Mouse (Mus musculus) left cerebral cortex, postnatal 25 days (tissue): ENCODE measurements at regions not wholly inside any gene's neighbourhood (a gene's known extent, or its start where the extent isn't known, plus 50 kb on each side); places are given as distances from the start of the nearest gene placed in this dataset.

Source experiments
- DNase-seq, 2 experiments: peaks; one replicate each; pipeline ENCODE4 v3.0.0; 2022; ENCODE audit warnings: low spot score in 2 of 2, mixed read lengths in 1 of 2
- intact Hi-C: fragments of 180-260 bp; cut with DNase I; formaldehyde crosslinking; loops from one replicate; pipeline ENCODE4 v1.15.1; 2025

DNA sequence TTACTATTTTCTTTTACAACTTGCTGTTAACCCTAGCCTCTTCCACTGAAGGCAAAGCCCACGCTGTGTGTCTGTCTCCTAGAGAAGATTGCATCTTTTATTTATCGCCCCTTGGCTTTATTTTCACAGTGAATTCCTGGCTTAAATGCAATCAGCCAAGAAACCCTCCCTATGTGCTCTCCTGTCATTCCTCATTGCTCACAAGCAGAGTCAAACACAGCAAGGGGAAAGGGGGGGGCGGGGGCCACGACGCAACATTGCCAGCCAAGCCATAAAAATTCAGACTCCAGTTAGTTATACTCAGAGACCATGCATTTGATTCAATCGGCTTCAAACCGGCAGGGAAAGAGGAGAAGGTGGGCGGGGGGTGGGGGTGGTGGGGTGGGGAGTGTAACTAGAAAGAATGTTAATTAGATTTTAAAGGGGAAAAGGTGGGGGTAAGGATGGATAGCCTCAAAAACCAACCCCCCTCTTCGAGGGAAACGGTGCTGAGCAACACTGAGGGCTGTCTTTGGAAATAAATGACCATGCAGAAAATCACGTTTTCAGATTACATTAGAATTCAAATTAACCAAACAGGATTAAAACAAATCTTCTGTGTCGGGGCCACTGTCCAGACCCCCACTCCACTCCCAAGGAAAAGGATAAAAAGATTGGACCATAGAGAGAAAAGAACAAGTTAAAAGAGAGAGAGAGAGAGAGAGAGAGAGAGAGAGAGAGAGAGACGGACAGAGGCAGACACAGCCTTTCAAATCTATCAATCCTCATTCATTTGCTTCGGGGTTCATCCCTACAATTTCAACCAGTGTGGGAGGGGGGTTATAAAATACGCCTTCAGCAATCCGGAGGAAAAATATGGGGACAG, 156.6 kb upstream of the Smim15 start:
- DNase-seq: no peak

DNA sequence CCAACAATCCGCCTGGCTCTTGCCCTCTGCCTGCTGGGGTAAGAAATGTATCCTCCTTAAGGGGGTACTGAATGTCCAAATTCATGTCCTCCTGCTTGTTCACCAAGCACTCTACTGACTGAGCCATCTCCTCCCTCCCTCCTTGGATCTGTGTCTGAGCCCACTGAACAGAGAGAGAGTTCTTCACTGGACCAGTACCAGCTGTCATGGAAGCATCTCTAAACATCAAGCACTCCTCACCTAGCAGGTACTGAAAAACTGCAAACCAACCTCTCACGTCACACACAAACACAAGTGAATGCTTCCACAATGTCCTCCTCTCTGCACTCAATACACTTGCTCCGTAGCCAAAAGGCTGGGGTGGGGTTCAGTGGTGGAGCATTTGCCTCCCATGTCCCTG, 159.4 kb upstream of the Smim15 start:
- DNase-seq: no peak

More for the DNA sequence above, 156.6 kb upstream of the Smim15 start:
- intact Hi-C loops: loop anchor here (5.0 to 10.0 kb wide), 4 partner anchors 40 to 425 kb away; no protein-coding TSS in a partner anchor

DNA sequence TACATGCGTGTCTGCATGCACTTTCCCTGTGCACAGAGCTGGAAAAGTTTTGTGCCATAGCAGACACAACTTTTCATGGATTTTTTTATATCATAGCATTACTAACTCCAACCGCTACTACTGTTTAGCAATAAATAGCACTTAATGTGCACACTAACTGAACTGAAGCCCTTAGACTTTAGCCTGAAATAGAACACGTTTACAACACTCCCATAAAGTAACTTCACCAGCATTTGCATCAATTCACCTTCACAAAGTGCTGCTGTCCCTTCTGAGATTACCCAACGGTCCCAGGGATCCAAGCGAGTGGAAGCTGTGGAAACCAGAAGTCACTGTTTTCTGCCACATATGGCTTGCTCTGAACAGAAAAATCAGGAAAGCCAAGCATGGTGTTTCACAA, 161.9 kb upstream of the Smim15 start:
- intact Hi-C loops: loop anchor here (10.0 kb wide), 2 partner anchors 118 to 338 kb away; no protein-coding TSS in a partner anchor

More for the DNA sequence above, 159.4 kb upstream of the Smim15 start:
- intact Hi-C loops: loop anchor here (5.0 to 10.0 kb wide), 4 partner anchors 38 to 423 kb away; no protein-coding TSS in a partner anchor

DNA sequence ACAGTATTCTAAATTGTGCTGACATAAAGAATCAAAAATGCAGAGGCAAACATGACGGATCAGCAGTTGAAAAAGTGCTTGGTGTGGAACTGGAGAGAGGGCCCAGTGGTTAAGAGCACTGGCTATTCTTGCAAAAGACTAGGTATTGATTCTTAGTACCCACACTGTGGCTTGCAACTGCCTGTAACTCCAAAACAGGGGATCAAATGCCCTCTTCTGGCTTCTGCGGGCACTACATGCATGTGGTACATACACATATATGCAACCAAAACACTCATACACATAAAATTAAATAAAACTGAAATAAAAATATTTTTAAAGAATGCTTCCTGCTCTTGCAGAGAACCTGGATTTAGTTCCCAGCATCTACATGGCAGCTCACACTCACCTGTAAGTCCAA, 163.7 kb upstream of the Smim15 start:
- no peak for DNase-seq
- intact Hi-C loops: loop anchor here (10.0 kb wide), 2 partner anchors 116 to 336 kb away; no protein-coding TSS in a partner anchor

More for the DNA sequence above, 161.9 kb upstream of the Smim15 start:
- DNase-seq: no peak

DNA sequence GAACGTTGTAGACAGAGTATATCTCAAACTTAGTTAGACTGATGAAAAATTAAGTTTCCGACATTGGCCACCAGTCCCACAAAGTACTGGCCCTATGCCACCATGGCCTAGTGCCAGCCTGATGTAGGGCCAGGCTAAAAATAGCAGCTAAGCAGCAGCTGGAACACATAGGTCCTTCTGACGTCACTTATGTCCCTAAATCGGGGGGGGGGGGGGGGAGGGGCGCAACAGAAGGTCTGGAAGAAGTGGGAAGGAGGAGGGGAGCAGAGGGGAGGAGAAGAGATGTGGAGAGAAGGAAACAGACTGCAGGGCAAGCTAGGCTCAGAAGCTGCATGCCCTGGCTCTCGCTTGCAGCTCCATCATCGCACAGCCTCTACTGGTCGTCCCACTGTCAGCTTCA, 164.7 kb upstream of the Smim15 start:
- DNase-seq: no peak
- intact Hi-C loops: no loop called here

DNA sequence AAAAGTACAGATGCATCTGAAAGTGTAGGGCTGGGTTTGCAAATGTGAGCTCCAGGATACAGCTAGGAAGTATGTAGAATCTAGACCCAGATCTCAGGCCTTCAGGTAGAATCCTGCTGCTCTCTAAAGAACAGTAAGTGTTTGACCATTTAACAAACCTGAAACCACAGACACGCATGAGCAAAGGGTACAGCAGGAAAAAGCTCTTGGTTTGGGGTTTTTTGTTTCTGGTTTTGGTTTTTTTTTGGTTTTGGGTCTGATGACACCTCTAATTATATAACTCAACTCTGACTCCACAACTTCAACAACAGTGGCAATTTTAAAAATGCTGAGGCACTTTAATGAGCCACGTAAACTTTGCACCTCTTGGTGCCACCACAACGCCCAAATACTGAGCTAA, 165.3 kb upstream of the Smim15 start:
- intact Hi-C loops: no loop called here
- no peak for DNase-seq

DNA sequence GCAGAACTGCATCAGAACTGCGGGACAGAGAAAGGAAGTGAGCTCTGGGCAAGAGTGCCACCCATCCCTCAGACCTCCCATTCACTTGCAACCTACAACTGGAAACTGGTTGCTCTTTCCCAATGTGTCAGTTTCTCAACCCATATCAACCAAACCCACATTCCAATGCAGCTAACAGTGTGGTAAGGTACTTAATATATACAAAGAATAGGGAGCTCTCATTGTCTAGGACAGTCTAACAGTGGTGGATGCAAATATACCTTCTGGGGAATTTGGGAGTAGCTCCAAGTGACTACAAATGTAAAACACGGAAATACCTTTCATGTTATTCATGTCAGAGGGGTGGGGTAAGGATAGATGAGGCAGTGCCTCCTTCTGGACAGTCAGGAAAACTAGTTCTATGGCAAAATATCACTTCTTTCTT, 171.0 kb upstream of the Smim15 start:
- intact Hi-C loops: no loop called here
- DNase-seq: no peak

DNA sequence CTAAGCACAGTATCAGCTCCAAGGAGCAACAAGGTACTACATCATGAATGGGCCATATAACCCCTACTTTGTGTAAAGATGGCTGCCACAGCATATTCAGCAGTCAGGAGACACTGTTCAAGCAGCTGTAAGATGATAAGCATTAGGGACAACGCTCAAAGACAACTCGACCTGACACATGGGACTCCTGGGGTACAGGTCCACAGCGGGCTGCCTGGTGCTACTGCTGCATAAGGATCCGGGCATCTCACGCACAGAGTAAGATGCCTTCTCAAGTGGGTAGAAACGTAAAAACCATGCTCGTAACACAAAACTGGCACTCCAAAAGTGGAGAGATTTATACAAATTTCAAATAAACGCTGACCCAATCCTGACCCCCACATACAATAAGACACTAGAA, 171.7 kb upstream of the Smim15 start:
- intact Hi-C loops: no loop called here
- DNase-seq: no peak

DNA sequence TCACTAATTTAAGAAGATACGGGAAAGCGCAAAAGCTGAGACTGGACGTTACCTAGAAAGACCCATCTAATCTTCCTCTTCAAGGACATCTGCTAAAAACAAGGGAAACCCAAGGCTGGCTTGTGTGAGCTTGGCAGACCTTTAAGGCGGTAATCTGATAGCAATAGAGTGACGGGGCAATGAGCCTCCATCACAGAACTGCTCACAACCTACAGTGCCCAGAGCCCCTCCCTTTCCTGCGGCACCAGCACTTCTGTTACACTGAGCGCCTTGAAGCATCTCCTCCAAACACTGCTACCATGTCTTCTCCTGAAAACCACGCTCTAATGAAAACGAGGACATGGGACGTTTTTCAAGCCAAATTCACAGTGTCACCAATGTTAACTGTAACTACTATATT, 172.1 kb upstream of the Smim15 start:
- intact Hi-C loops: no loop called here

DNA sequence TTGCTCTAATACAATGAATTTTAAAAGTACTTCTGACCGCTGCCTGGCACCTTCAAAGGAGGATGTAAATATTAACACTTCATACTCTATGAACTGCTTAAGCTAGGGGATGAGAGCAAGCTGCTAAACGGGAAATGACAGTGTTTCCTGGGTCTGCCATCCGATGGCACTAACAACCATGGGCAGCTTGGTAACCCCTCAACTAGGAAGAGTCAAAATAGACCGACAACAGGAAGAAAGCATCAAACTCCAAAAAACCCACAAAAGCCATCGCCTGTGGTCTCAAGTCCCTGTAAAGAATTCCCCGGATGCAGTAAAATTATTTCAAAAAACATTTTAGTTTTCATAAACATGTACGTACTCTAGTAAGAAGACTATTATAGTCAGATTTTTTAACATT, 175.3 kb upstream of the Smim15 start:
- DNase-seq: no peak
- intact Hi-C loops: no loop called here

More for the DNA sequence above, 172.1 kb upstream of the Smim15 start:
- DNase-seq: no peak

DNA sequence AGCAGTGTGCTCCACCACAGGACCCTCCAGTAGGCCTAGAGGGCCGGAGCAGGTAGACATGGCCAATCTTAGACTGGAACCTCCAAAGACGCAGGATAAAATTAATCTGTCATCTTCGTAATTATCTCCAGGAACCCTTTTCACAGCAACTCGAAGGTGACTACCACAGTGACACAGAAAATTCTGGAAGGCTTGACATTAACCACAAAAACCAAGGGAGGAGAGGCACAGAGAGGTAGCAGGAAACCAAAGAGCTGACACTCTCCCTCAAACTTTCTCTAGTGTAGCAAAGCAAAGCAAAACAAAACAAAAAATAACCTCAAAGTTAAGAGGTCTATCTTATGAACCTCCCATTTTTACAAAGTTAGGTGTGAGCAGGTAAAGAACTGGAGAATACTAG, 177.4 kb upstream of the Smim15 start:
- DNase-seq: no peak
- intact Hi-C loops: no loop called here

DNA sequence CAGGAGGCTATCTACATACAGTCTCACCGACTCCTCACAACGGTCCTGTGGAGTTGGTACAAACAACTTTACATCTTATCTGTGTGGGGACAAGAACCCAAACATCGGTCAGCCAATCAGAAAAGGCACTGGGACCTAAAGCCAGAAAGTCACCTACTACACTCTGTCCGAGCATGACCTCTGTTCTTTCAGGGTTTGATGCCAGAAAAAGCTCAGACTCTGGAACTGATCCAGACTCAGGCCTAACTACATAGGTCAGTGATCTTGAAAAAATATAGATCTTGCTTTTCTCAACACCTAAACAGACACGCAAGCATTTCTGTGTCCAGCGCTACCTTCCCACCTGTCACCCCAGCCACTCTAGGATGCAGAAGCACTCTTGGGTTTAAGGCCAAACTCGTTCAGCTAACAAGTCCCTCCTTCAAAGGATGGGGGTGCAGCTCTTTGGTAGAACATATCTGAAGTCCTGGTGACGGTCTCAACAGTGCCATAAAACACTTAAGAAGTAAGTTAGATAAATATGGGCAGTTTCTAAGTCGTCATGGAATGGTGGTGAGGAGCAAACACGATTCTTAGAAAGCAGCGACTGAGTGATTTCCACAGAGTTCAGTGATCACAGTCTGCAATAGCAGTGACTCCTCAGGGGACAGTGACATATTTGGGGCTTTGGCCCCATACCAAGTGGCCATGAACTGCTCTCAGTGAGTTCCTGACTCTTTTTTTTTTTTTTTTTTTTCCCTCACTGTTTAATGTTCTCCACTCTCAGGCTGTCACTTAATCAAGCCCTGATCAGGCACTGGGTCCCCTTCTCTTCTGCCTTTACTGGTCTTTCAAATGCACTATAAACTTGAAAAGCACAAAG, 181.2 kb upstream of the Smim15 start:
- DNase-seq: no peak
- intact Hi-C loops: no loop called here

DNA sequence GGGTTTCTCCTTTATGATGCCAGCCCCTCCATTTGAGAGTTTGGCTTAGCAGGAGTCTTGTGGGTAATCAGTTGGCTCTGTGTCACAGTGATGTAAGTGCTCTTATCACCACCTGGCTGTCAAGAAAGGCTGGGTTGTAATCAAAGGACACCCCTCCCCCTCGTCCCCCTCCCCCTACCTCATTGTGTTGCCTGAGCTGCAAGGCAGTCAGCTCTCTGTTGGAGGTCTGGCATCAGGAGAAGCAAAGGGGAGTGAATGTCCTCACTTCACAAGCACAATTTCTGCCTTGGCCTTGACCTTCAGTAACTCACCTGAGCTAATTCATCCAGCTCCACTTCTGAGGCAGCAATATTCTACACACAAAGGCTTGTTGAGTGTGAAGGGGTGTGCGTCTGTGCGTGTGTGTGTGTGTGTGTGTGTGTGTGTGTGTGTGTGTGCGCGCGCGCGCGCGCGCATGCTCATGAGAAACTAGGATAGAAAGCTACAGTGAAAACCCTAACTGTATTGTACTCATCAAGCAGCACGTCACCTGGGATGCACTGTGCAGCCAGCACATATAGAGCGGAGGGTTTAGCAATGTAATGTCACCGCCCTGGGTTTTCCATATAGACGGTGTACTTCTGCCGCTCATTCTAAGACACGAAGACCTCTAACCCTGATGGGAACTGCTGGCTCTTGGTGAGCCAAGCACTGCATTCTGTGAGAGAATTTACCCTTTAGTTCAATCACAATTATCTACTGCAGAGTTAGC, 182.7 kb upstream of the Smim15 start:
- DNase-seq: no peak
- intact Hi-C loops: no loop called here

DNA sequence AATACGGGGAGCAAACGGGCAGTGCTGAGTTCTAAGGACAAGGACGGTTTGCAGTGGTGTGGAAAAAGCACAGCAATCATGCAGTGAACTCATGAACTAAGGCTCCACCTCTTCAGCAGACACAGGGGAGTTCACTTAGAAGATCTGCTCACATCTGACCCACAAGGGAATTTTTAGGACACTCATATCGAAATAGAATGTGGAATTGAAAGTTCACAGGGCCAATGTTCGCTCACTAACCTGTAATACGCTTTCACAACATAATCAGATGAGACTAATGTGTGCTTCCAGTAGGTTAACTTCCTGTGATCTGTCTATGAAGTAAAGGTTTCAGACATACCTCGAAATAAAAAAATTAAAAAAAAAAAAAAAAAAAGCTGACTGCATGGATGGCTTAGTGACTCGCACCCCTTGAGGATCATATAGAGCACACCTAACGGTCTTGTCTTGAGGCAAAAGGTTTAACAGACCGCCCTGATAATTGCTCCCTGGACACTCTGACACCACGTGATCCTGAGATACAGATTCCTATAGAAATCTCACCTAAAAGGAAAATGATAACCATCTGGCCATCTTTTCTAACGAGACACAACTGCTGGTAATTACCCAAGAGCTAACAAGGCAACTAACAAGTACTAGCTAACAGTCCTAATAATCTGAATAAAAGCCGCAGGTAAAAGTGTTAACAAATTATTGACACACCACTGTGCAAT, 187.0 kb upstream of the Smim15 start:
- intact Hi-C loops: no loop called here
- no peak for DNase-seq

DNA sequence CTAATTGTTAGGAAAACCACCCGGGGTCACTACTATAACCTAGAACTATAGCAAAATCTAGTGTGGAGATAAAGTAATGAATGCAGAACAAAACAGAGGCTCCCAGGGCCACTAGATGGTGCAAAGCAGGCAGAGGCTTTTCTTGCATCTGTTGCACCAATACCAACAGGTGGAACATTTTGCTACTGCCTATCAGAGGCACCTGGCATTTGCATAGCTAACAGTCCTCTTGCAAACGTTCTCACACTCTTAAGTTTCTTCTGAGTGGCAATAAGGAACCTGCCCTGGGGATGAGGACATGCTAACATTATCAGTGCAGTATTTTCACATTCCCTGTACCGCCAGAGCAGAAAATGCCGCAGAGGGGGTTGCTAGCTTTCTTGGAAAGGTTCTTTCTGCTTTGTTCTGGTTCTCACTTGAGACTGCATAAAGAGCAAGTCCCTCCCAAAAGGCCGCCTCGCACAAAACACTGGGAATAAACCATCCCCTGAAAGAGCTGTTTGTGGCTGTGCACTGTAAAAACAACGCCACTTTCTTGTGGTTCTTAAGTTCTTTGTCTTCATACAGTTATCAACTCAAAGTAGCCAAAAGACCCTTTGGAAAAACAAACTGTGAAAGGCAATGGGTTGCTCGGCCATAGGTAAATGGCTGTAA, 193.2 kb upstream of the Smim15 start:
- intact Hi-C loops: no loop called here

DNA sequence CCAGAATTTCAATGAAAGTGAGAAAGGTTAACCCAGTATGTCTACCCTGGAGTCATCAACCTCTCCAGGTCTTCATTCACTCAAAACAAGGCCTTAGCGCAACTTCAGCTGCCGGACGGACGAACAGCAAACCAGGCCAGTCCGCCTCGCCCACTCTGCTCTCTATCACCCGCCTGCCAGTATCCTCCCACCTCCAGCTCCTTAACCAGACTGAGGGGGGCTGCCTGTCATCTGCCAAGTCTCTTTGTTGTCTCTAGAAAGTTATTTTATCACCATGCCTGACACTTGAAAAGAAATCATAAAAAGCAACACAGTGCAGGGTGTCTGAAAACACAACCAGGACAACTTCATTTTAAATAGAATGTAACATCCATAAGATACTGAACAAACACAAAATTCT, 195.4 kb upstream of the Smim15 start:
- DNase-seq: peak in 1 of 2 experiments; percentile 70

More for the DNA sequence above, 193.2 kb upstream of the Smim15 start:
- no peak for DNase-seq

DNA sequence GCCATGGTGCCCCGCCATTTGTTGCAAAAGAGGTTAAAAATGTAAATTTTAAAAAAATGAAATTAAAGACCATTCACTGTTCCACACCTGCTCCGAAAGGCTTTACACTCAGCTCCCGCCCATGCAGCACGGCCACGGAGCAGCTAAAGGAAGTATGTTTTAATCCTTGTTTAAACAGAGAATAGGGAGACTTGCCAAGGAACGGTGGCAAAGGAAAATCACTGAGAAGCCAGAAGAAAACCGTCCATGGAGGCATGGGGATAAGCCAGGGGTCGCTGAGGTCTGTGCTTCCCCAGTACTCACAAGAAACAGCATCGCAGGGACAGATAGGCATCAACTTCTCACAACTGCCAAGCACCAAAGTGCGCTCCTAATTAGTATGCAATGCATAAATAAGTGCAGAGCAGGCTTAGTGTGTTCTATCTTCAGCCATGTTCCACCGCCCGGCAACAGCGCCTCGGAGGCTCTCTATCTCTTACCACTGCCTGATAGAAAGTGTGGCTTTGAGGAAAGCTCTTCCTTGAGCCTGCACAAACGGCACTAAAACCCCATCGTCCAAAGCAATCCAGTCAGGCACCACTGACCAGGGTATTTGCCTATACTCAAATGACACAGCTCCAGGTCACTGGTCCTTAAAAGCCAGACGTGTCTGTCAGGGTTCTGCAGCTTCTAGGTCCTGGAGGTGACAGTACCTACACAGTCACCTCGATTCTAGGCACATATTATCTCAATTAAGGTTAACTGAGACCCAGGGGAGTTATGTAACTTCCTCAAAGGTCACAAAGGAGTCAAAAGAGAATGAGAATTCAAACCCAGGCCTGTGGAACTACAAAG, 196.8 kb upstream of the Smim15 start:
- intact Hi-C loops: loop anchor here (5.0 kb wide), 1 partner anchor 40 kb away; no protein-coding TSS in a partner anchor
- DNase-seq: peak in 1 of 2 experiments; percentile 53

More for the DNA sequence above, 195.4 kb upstream of the Smim15 start:
- intact Hi-C loops: loop anchor here (5.0 kb wide), 1 partner anchor 38 kb away; no protein-coding TSS in a partner anchor
